Comparison of ENCODE assay signal across 9 mouse cellular contexts in the genomic region with DNA sequence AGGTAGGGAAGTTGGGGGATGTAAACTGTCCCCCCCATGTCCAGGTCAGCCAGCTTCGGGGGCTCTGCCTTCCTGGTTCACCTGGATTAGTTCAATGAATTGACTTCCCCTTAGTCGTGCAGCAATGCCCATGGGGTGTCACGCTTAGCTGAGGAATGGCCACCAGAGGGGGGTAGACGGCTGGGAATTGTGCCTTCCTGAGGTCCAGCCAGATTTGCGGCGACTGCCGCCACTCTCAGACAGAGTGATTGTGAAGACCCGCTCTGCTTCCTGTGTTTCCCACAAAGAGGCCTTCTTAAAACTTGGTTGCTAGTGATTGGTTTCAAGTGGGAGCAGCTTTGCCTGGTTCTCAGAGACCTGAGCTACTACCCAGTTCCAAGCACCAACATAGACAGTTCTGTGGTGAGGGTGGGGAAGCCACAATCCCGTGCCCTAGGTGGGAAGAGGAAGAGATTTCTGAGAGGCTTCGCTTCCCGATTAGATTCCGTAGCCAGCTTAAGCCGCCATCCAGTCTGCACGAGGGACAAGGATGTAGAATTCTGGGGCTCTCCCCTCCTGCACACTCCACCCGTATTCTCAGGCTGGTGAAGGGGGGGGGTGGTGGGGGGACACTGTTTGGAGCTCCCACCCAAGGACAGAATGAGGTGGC. TPM values are rescaled to one million over a fixed set of nuclear protein-coding genes. Genes with fewer than 3 reads are reported as not detected.
DNase-seq lines count a peak whose midpoint lies in the region; ATAC-seq and TF ChIP-seq lines count a peak whose summit lies in the region.
"Had no signal": no experiment of that assay in that cellular context is flagged by ENCODE, and none has a peak within 500 bp of the region (broad histone marks: within the 10 kb centered on the region; RNA-seq: fewer than 3 reads in every experiment).

No protein-coding gene starts in this region.

- H3K27ac ChIP-seq in cerebellum, adult 2 months (ENCODE audit: insufficient read depth, low read length): no peak overlapping the region
- no peak overlapping the region for H3K27ac ChIP-seq in hindbrain, embryonic 12.5 days

- peaks cover 2% of the 10 kb centered on the region; the same call in 1 of the 2 replicates for H3K27me3 ChIP-seq in cerebellum, adult 2 months (ENCODE audit: control insufficient read depth, insufficient read depth, low read length)
- peaks cover 60% of the 10 kb centered on the region for H3K27me3 ChIP-seq in hindbrain, embryonic 12.5 days

- H3K4me1 ChIP-seq in cerebellum, adult 2 months (ENCODE audit: control insufficient read depth, insufficient read depth, low read length): no peaks in the 10 kb centered on the region
- H3K4me1 ChIP-seq in hindbrain, embryonic 12.5 days: peaks cover 7% of the 10 kb centered on the region; the same call in 1 of the 2 replicates

- WGBS in cerebellum, adult 2 months: 4% methylated on average over 15 of the region's 15 CpGs
- 3% methylated on average over 15 of the region's 15 CpGs for WGBS in hindbrain, embryonic 12.5 days

- H3K4me3 ChIP-seq in cerebellum, adult 2 months (replicated peaks; ENCODE audit: insufficient read depth, low read depth, low read length): no peak overlapping the region
- no peak overlapping the region; the same call in 1 of the 2 replicates for H3K4me3 ChIP-seq in hindbrain, embryonic 12.5 days

- peak overlapping the region; percentile 37 for H3K4me2 ChIP-seq in hindbrain, embryonic 12.5 days (replicated peaks)

- TF ChIP-seq POLR2A in cerebellum, adult 2 months (IDR thresholded peaks at IDR 0.05; ENCODE audit: borderline replicate concordance, insufficient read depth, low read length): no peak

- ATAC-seq in frontal cortex, adult (ENCODE audit: low TSS enrichment): peak; percentile 74; the same call in 1 of the 2 replicates
- ATAC-seq in hindbrain, embryonic 12.5 days (ENCODE audit: low FRiP score): no peak
- ATAC-seq in activated CD4-positive, CD25-positive, alpha-beta regulatory T cell, adult 4 months: no peak

- H3K36me3 ChIP-seq in hindbrain, embryonic 12.5 days: no peaks in the 10 kb centered on the region

- peak; percentile 69 for DNase-seq in Muller cell, postnatal 12 days (ENCODE audit: inconsistent ontology term)
- peak; percentile 15 to 31 for DNase-seq in cerebellum, adult 2 months
- peak; percentile 43 to 76 for DNase-seq in layer of hippocampus, postnatal 25 days (ENCODE audit: extremely low spot score in 1 of 2, low spot score in 1 of 2)
- DNase-seq in lung, postnatal 36 days: peak; percentile 81
- DNase-seq in right cerebral cortex, adult 2 months (ENCODE audit: low spot score in 2 of 2): peak; percentile 60 to 74

- no peaks in the 10 kb centered on the region for H3K9me3 ChIP-seq in hindbrain, embryonic 12.5 days (replicated peaks)

- no peak overlapping the region for H3K9ac ChIP-seq in hindbrain, embryonic 12.5 days

- peak; percentile 57; the same call in 1 of the 2 replicates for TF ChIP-seq CTCF in cerebellum, adult 2 months (IDR thresholded peaks at IDR 0.05; ENCODE audit: borderline replicate concordance, insufficient read depth, low read depth, low read length)

RNA-seq across cellular contexts. Expression of a gene that starts 12.2 kb away (rescaled TPM):
- polyA plus RNA-seq in cerebellum, adult 2 months (2012; rRNA removed): 0.39 and 0.52 TPM in 2 replicates
- polyA plus RNA-seq in hindbrain, embryonic 12.5 days (2016; fragmentation: Nextera tagmentation; extraction: Ambion mirVana): 0.13 and 0.15 TPM in 2 replicates
- total RNA-seq in layer of hippocampus, postnatal 25 days (2021): under 1 TPM; 0.12 to 0.40 TPM
- under 1 TPM in 1 of 2 experiments, not detected in 1; 0.11 TPM for polyA plus RNA-seq in activated CD4-positive, CD25-positive, alpha-beta regulatory T cell, adult 4 months (2017; shearing (Covaris generic))
- polyA plus RNA-seq: liver, embryonic 16.5 days had no signal

RNA-seq across cellular contexts. Expression of a gene that starts 34.0 kb away (rescaled TPM):
- 0.08 TPM in 1 of 2 replicates, not detected in the other for polyA plus RNA-seq in cerebellum, adult 2 months (2012; rRNA removed)
- 0.15 TPM in 1 of 2 replicates, not detected in the other for polyA plus RNA-seq in hindbrain, embryonic 12.5 days (2016; fragmentation: Nextera tagmentation; extraction: Ambion mirVana)
- not detected for total RNA-seq in layer of hippocampus, postnatal 25 days (2021)
- not detected for polyA plus RNA-seq in activated CD4-positive, CD25-positive, alpha-beta regulatory T cell, adult 4 months (2017; shearing (Covaris generic))
- polyA plus RNA-seq: liver, embryonic 16.5 days had no signal

RNA-seq across cellular contexts. Expression of a gene that starts 48.4 kb away (rescaled TPM):
- not detected in 2 replicates for polyA plus RNA-seq in cerebellum, adult 2 months (2012; rRNA removed)
- not detected in 2 replicates for polyA plus RNA-seq in hindbrain, embryonic 12.5 days (2016; fragmentation: Nextera tagmentation; extraction: Ambion mirVana)
- not detected for total RNA-seq in layer of hippocampus, postnatal 25 days (2021)
- not detected for polyA plus RNA-seq in activated CD4-positive, CD25-positive, alpha-beta regulatory T cell, adult 4 months (2017; shearing (Covaris generic))
- polyA plus RNA-seq: liver, embryonic 16.5 days had no signal

Comparison
In these comparisons a context has a peak if more than half of its experiments do, and no peak if none do; other contexts are left out.
1. DNase-seq: peak in every context shown above with its lines; median percentile 81 in lung, postnatal 36 days; 69 in Muller cell, postnatal 12 days; 67 in right cerebral cortex, adult 2 months; 60 in layer of hippocampus, postnatal 25 days; 23 in cerebellum, adult 2 months.